Mouse (Mus musculus) heart, embryonic 12.5 days (tissue): ENCODE measurements around the gene Klc2. TPM values are rescaled to one million over a fixed set of nuclear protein-coding genes. Genes with fewer than 3 reads are reported as not detected.
A peak's percentile ranks its signal among the peaks of the same experiment; 100 is the strongest.

Experiments used
- ATAC-seq: fragments of 200-750 bp; cut with Nextera tagmentation; 2 replicates; pipeline ENCODE4 v1.8.0; 2017; ENCODE audit warnings: moderate TSS enrichment, moderate library complexity; ENCODE audit not compliant: insufficient number of reproducible peaks, low FRiP score
- H3K27ac ChIP-seq: fragments of 300-500 bp; sonication (generic); 2 replicates; pipeline ENCODE4 v1.5.1; 2016; ENCODE audit warnings: mild to moderate bottlenecking, moderate library complexity; ENCODE audit not compliant: poor library complexity, severe bottlenecking
- H3K27me3 ChIP-seq: fragments of 300-500 bp; sonication (generic); replicated peaks from 2 replicates; pipeline ENCODE4 v1.6.1; 2016; ENCODE audit warnings: mild to moderate bottlenecking, moderate library complexity
- H3K36me3 ChIP-seq: fragments of 300-500 bp; sonication (generic); 2 replicates; pipeline ENCODE4 v1.6.1; 2016; ENCODE audit warnings: mild to moderate bottlenecking, moderate library complexity
- H3K4me1 ChIP-seq: fragments of 300-500 bp; sonication (generic); replicated peaks from 2 replicates; pipeline ENCODE4 v1.6.1; 2016; ENCODE audit warnings: mild to moderate bottlenecking
- H3K4me2 ChIP-seq: fragments of 300-500 bp; sonication (generic); 2 replicates; pipeline ENCODE4 v1.6.1; 2016; ENCODE audit warnings: mild to moderate bottlenecking, moderate library complexity
- H3K4me3 ChIP-seq: fragments of 300-500 bp; sonication (generic); 2 replicates; pipeline ENCODE4 v1.5.1; 2016; ENCODE audit warnings: mild to moderate bottlenecking
- H3K9ac ChIP-seq: fragments of 300-500 bp; sonication (generic); 2 replicates; pipeline ENCODE4 v1.6.1; 2016; ENCODE audit warnings: mild to moderate bottlenecking, moderate library complexity
- H3K9me3 ChIP-seq: fragments of 300-500 bp; sonication (generic); replicated peaks from 2 replicates; pipeline ENCODE4 v1.6.1; 2016; ENCODE audit warnings: mild to moderate bottlenecking, moderate library complexity
- WGBS: fragments of 180-500 bp; shearing (Covaris S2); methylation state at CpG from one replicate; pipeline ENCODE4 v1.1.7; 2016; 5-methylcytosine and 5-hydroxymethylcytosine counted together
- polyA plus RNA-seq: library from polyadenylated mRNA; unstranded; fragments of >200 nt; fragmentation: Nextera tagmentation; extraction: Ambion mirVana; gene quantifications from 2 replicates; pipeline ENCODE4 v1.2.1, GENCODE M21; 2016

The Klc2 gene
- polyA plus RNA-seq, 1 experiment from 2014 or later = 24.0 TPM

GRCm38 (mm10) chr19:5124055-5124614 is 5.8 kb upstream of the Klc2 start:
- Histone ChIP-seq H3K9me3 (no peaks in the 10 kb centered on the region), H3K9ac (no peak overlapping the region), H3K4me1 (peaks cover 8% of the 10 kb centered on the region; the same call in 1 of the 2 replicates), H3K36me3 (no peaks in the 10 kb centered on the region), H3K4me3 (no peak overlapping the region), H3K27me3 (no peaks in the 10 kb centered on the region), H3K27ac (no peak overlapping the region), H3K4me2 (no peak overlapping the region)
- ATAC-seq = no peak
- WGBS = 65% methylated on average over 7 of the region's 7 CpGs

- H3K27ac ChIP-seq = no peak overlapping the region
- WGBS = 71% methylated on average over 3 of the region's 3 CpGs
- no peaks in the 10 kb centered on the region for H3K36me3 ChIP-seq
- H3K9ac ChIP-seq = no peak overlapping the region
- H3K4me2 ChIP-seq = no peak overlapping the region
- peaks cover 13% of the 10 kb centered on the region; the same call in 1 of the 2 replicates for H3K4me1 ChIP-seq
- H3K27me3 ChIP-seq = no peaks in the 10 kb centered on the region
- ATAC-seq = no peak
- no peak overlapping the region for H3K4me3 ChIP-seq
- H3K9me3 ChIP-seq = no peaks in the 10 kb centered on the region
Observed at GRCm38 (mm10) chr19:5123241-5123640, 4.9 kb upstream of the Klc2 start.

GRCm38 (mm10) chr19:5122492-5122891 is 4.1 kb upstream of the Klc2 start:
- 31% methylated on average over 10 of the region's 10 CpGs for WGBS
- H3K4me1 ChIP-seq = peaks cover 13% of the 10 kb centered on the region; the same call in 1 of the 2 replicates
- ATAC-seq = no peak
- H3K9ac ChIP-seq = no peak overlapping the region; the same call in 1 of the 2 replicates
- H3K9me3 ChIP-seq = no peaks in the 10 kb centered on the region
- H3K4me2 ChIP-seq = no peak overlapping the region
- no peaks in the 10 kb centered on the region for H3K36me3 ChIP-seq
- no peaks in the 10 kb centered on the region for H3K27me3 ChIP-seq
- no peak overlapping the region for H3K27ac ChIP-seq
- no peak overlapping the region for H3K4me3 ChIP-seq

- ATAC-seq = peak; percentile 83
- under 1% methylated on average over 82 of the region's 83 CpGs for WGBS
- peak overlapping the region; percentile 79 for H3K4me2 ChIP-seq
- H3K4me1 ChIP-seq = peaks cover 18% of the 10 kb centered on the region
- peak overlapping the region; percentile 74 for H3K27ac ChIP-seq
- peak overlapping the region; percentile 86 for H3K9ac ChIP-seq
- H3K27me3 ChIP-seq = no peaks in the 10 kb centered on the region
- H3K9me3 ChIP-seq = no peaks in the 10 kb centered on the region
- H3K36me3 ChIP-seq = peaks cover 11% of the 10 kb centered on the region
- peak overlapping the region; percentile 76 for H3K4me3 ChIP-seq
Observed at GRCm38 (mm10) chr19:5117494-5118383, 621 bp downstream of the Klc2 start.

- Histone ChIP-seq H3K27me3 (no peaks in the 10 kb centered on the region), H3K9me3 (no peaks in the 10 kb centered on the region), H3K4me1 (peaks cover 13% of the 10 kb centered on the region), H3K9ac (no peak overlapping the region), H3K4me2 (no peak overlapping the region), H3K4me3 (no peak overlapping the region), H3K36me3 (peaks cover 50% of the 10 kb centered on the region), H3K27ac (no peak overlapping the region)
- ATAC-seq = no peak
- 93% methylated on average over 7 of the region's 7 CpGs for WGBS
Observed at GRCm38 (mm10) chr19:5113783-5114182, 4.6 kb downstream of the Klc2 start.

- Histone ChIP-seq H3K9ac (no peak overlapping the region), H3K4me2 (no peak overlapping the region), H3K4me1 (peaks cover 28% of the 10 kb centered on the region), H3K27me3 (no peaks in the 10 kb centered on the region), H3K27ac (no peak overlapping the region), H3K36me3 (peaks cover 53% of the 10 kb centered on the region), H3K9me3 (no peaks in the 10 kb centered on the region), H3K4me3 (no peak overlapping the region)
- ATAC-seq = no peak
- 73% methylated on average over 19 of the region's 19 CpGs for WGBS
Observed at GRCm38 (mm10) chr19:5109659-5110453, 8.5 kb downstream of the Klc2 start.

GRCm38 (mm10) chr19:5108702-5109101 is 9.7 kb downstream of the Klc2 start:
- no peaks in the 10 kb centered on the region for H3K9me3 ChIP-seq
- H3K27ac ChIP-seq = peak overlapping the region; percentile 17; the same call in 1 of the 2 replicates
- H3K4me2 ChIP-seq = no peak overlapping the region
- H3K4me3 ChIP-seq = no peak overlapping the region
- 0 out of 2 replicates have a peak overlapping the region, but pooled peaks have one; percentile 28 for H3K9ac ChIP-seq
- H3K4me1 ChIP-seq = peaks cover 29% of the 10 kb centered on the region
- no peak for ATAC-seq
- H3K27me3 ChIP-seq = no peaks in the 10 kb centered on the region
- WGBS = 39% methylated on average over 4 of the region's 4 CpGs
- H3K36me3 ChIP-seq = peaks cover 62% of the 10 kb centered on the region

GRCm38 (mm10) chr19:5108271-5108575 is 10.1 kb downstream of the Klc2 start:
- WGBS = 16% methylated on average over 5 of the region's 5 CpGs
- peak; percentile 20; the same call in 1 of the 2 replicates for ATAC-seq
- peaks cover 62% of the 10 kb centered on the region for H3K36me3 ChIP-seq
- no peak overlapping the region for H3K9ac ChIP-seq
- H3K9me3 ChIP-seq = no peaks in the 10 kb centered on the region
- peaks cover 29% of the 10 kb centered on the region for H3K4me1 ChIP-seq
- H3K27ac ChIP-seq = peak overlapping the region; percentile 17; the same call in 1 of the 2 replicates
- no peak overlapping the region for H3K4me3 ChIP-seq
- no peaks in the 10 kb centered on the region for H3K27me3 ChIP-seq
- H3K4me2 ChIP-seq = no peak overlapping the region

GRCm38 (mm10) chr19:5107556-5108270 is 10.6 kb downstream of the Klc2 start:
- H3K9me3 ChIP-seq = no peaks in the 10 kb centered on the region
- peaks cover 63% of the 10 kb centered on the region for H3K36me3 ChIP-seq
- ATAC-seq = 0 out of 2 replicates have a peak, but pooled peaks have one; percentile 1
- peak overlapping the region; percentile 17; the same call in 1 of the 2 replicates for H3K27ac ChIP-seq
- H3K4me2 ChIP-seq = peak overlapping the region; percentile 81; the same call in 1 of the 2 replicates
- peak overlapping the region; percentile 8; the same call in 1 of the 2 replicates for H3K9ac ChIP-seq
- WGBS = 74% methylated on average over 18 of the region's 18 CpGs
- H3K27me3 ChIP-seq = no peaks in the 10 kb centered on the region
- H3K4me3 ChIP-seq = no peak overlapping the region
- peaks cover 29% of the 10 kb centered on the region for H3K4me1 ChIP-seq

- Histone ChIP-seq H3K36me3 (peaks cover 63% of the 10 kb centered on the region), H3K9me3 (no peaks in the 10 kb centered on the region), H3K27me3 (no peaks in the 10 kb centered on the region), H3K9ac (peak within 1 kb of the TSS; percentile 87), H3K4me3 (peak within 1 kb of the TSS; percentile 78), H3K27ac (peak within 1 kb of the TSS; percentile 89), H3K4me1 (peaks cover 29% of the 10 kb centered on the region), H3K4me2 (peak within 1 kb of the TSS; percentile 81)
- peak; percentile 94 for ATAC-seq
- WGBS = 0% methylated on average over 44 of the region's 46 CpGs
Observed at GRCm38 (mm10) chr19:5106731-5107191, 11.6 kb downstream of the Klc2 start, which contains the start of gene Rab1b. Gene Rab1b, minus strand, starts transcription at chr19:5107072.
